ENCODE assay signal across 9 mouse cellular contexts in genomic region chr15:78239453-78239852, GRCm38 (mm10). TPM values are rescaled to one million over a fixed set of nuclear protein-coding genes. Genes with fewer than 3 reads are reported as not detected.
A peak's percentile ranks its signal among the peaks of the same experiment; 100 is the strongest.
DNase-seq lines count a peak whose midpoint lies in the region; ATAC-seq and TF ChIP-seq lines count a peak whose summit lies in the region.
"Had no signal": no experiment of that assay in that cellular context is flagged by ENCODE, and none has a peak within 500 bp of the region (broad histone marks: within the 10 kb centered on the region; RNA-seq: fewer than 3 reads in every experiment).

No protein-coding gene starts in this region.

- POLR2A ChIA-PET in Patski (lab: Charles Lee), result interaction anchor here (0.9 kb wide), 1 partner anchor 139 kb away, joined by 3 read pairs; no protein-coding TSS in a partner anchor

- no peaks in the 10 kb centered on the region for H3K4me1 ChIP-seq in midbrain, embryonic 11.5 days (ENCODE audit: control insufficient read depth, insufficient read depth, low read length)
- H3K4me1 ChIP-seq in midbrain, embryonic 15.5 days, result no peaks in the 10 kb centered on the region
- H3K4me1 ChIP-seq in liver, embryonic 13.5 days (replicated peaks), result peaks cover 8% of the 10 kb centered on the region; the same call in 1 of the 2 replicates
- H3K4me1 ChIP-seq: hindbrain, embryonic 15.5 days had no signal

- ATAC-seq in midbrain, embryonic 11.5 days (ENCODE audit: low FRiP score), result no peak
- no peak for ATAC-seq in midbrain, embryonic 15.5 days (replicated peaks)
- no peak for ATAC-seq in Patski
- ATAC-seq in liver, embryonic 13.5 days (ENCODE audit: low read depth), result no peak

- peak; percentile 86 for DNase-seq in midbrain, embryonic 11.5 days (ENCODE audit: low spot score, missing footprints)
- DNase-seq in Patski (ENCODE audit: low read depth, low spot score), result no peak
- DNase-seq in cerebellum, adult 18-20 months, result peak; percentile 60 to 76
- peak; percentile 52 to 67 for DNase-seq in heart, postnatal 36 days
- DNase-seq in liver, embryonic 13.5 days, result peak; percentile 53
- peak; percentile 63 for DNase-seq in right cerebral cortex, postnatal 14 days

- H3K27ac ChIP-seq in midbrain, embryonic 11.5 days (ENCODE audit: low read depth, low read length), result no peak overlapping the region
- H3K27ac ChIP-seq in midbrain, embryonic 15.5 days, result no peak overlapping the region
- no peak overlapping the region for H3K27ac ChIP-seq in liver, embryonic 13.5 days
- H3K27ac ChIP-seq: hindbrain, embryonic 15.5 days; stomach, embryonic 15.5 days had no signal

- H3K36me3 ChIP-seq in midbrain, embryonic 11.5 days (ENCODE audit: control insufficient read depth, insufficient read depth, low read length), result no peaks in the 10 kb centered on the region
- H3K36me3 ChIP-seq in midbrain, embryonic 15.5 days (replicated peaks), result no peaks in the 10 kb centered on the region
- no peaks in the 10 kb centered on the region for H3K36me3 ChIP-seq in liver, embryonic 13.5 days
- H3K36me3 ChIP-seq: hindbrain, embryonic 15.5 days; stomach, embryonic 15.5 days had no signal

- H3K9me3 ChIP-seq in midbrain, embryonic 11.5 days (ENCODE audit: control insufficient read depth, low read length), result no peaks in the 10 kb centered on the region
- no peaks in the 10 kb centered on the region for H3K9me3 ChIP-seq in midbrain, embryonic 15.5 days
- no peaks in the 10 kb centered on the region for H3K9me3 ChIP-seq in liver, embryonic 13.5 days (replicated peaks)
- H3K9me3 ChIP-seq: hindbrain, embryonic 15.5 days; stomach, embryonic 15.5 days had no signal

- no peak overlapping the region for H3K4me3 ChIP-seq in midbrain, embryonic 11.5 days (ENCODE audit: low read depth, low read length)
- no peak overlapping the region for H3K4me3 ChIP-seq in midbrain, embryonic 15.5 days
- H3K4me3 ChIP-seq in liver, embryonic 13.5 days (replicated peaks), result no peak overlapping the region
- H3K4me3 ChIP-seq: hindbrain, embryonic 15.5 days; stomach, embryonic 15.5 days had no signal

- WGBS in midbrain, embryonic 11.5 days, result 23% methylated on average over 10 of the region's 10 CpGs
- WGBS in midbrain, embryonic 15.5 days, result 27% methylated on average over 10 of the region's 10 CpGs
- 21% methylated on average over 10 of the region's 10 CpGs for WGBS in liver, embryonic 13.5 days (ENCODE audit: insufficient replicate concordance)

- CTCF ChIA-PET in Patski (lab: Charles Lee), result interaction anchor here (0.7 to 2.4 kb wide), 36 partner anchors 8 to 444 kb away, joined by 3 to 15 read pairs (median 3); partner anchors contain the start of genes Cacng2, Ift27 and Kctd17

- H3K27me3 ChIP-seq in midbrain, embryonic 11.5 days (ENCODE audit: control insufficient read depth, insufficient read depth, low read length), result no peaks in the 10 kb centered on the region
- peaks cover 11% of the 10 kb centered on the region for H3K27me3 ChIP-seq in midbrain, embryonic 15.5 days (replicated peaks)
- H3K27me3 ChIP-seq in Patski, result peaks cover 19% of the 10 kb centered on the region
- H3K27me3 ChIP-seq in liver, embryonic 13.5 days, result 0 out of 2 replicates have a peak, but pooled peaks cover 5% of the 10 kb centered on the region
- H3K27me3 ChIP-seq: hindbrain, embryonic 15.5 days had no signal

- peak; percentile 99 for TF ChIP-seq CTCF in Patski (IDR thresholded peaks at IDR 0.05)

- intact Hi-C loops in heart, postnatal 36 days (cut with DNase I), result loop anchor here (2.0 kb wide), 1 partner anchor 55 kb away; no protein-coding TSS in a partner anchor

- in situ Hi-C loops in Patski (cut with MboI; ENCODE audit: low pct_unique_long_range_greater_than_20kb), result no loop called here

- no peak overlapping the region for H3K4me2 ChIP-seq in midbrain, embryonic 11.5 days
- no peak overlapping the region for H3K4me2 ChIP-seq in midbrain, embryonic 15.5 days
- no peak overlapping the region for H3K4me2 ChIP-seq in liver, embryonic 13.5 days
- H3K4me2 ChIP-seq: hindbrain, embryonic 15.5 days; stomach, embryonic 15.5 days had no signal

- no peak overlapping the region for H3K9ac ChIP-seq in midbrain, embryonic 11.5 days (ENCODE audit: low read length)
- no peak overlapping the region for H3K9ac ChIP-seq in midbrain, embryonic 15.5 days
- H3K9ac ChIP-seq in liver, embryonic 13.5 days, result no peak overlapping the region
- H3K9ac ChIP-seq: hindbrain, embryonic 15.5 days; stomach, embryonic 15.5 days had no signal

RNA-seq across cellular contexts. Expression of gene Ncf4, which starts 5.1 kb away (rescaled TPM):
- 6.9 and 7.9 TPM in 2 replicates for polyA plus RNA-seq in midbrain, embryonic 11.5 days (2014; fragmentation: Nextera tagmentation; extraction: Ambion mirVana)
- 1.4 and 1.5 TPM in 2 replicates for polyA plus RNA-seq in midbrain, embryonic 15.5 days (2015; fragmentation: Nextera tagmentation; extraction: Ambion mirVana)
- polyA plus RNA-seq in Patski (2021), result 0.53 TPM
- total RNA-seq in heart, postnatal 36 days (2021), result 1 to 10 TPM; 1.0 to 3.2 TPM
- polyA plus RNA-seq in liver, embryonic 13.5 days (2015; fragmentation: Nextera tagmentation; extraction: Ambion mirVana), result 26.4 and 35.3 TPM in 2 replicates

RNA-seq across cellular contexts. Expression of gene Pvalb, which starts 33.3 kb away (rescaled TPM):
- not detected in 2 replicates for polyA plus RNA-seq in midbrain, embryonic 11.5 days (2014; fragmentation: Nextera tagmentation; extraction: Ambion mirVana)
- 1.7 and 3.0 TPM in 2 replicates for polyA plus RNA-seq in midbrain, embryonic 15.5 days (2015; fragmentation: Nextera tagmentation; extraction: Ambion mirVana)
- polyA plus RNA-seq in Patski (2021), result not detected
- under 1 TPM; 0.42 to 0.57 TPM for total RNA-seq in heart, postnatal 36 days (2021)
- polyA plus RNA-seq in liver, embryonic 13.5 days (2015; fragmentation: Nextera tagmentation; extraction: Ambion mirVana), result not detected in 2 replicates
